Mouse (Mus musculus) kidney, adult 2 months (tissue): Measurements from ENCODE around the gene Mtap.

Source experiments
- CTCF ChIP-seq: fragments of 200-500 bp; conservative IDR thresholded peaks from 2 replicates; pipeline ENCODE4 v1.5.1; 2011; ENCODE audit warnings: low read depth, mild to moderate bottlenecking, control low read depth, low read length, moderate library complexity, mixed read lengths; ENCODE audit not compliant: insufficient read depth, insufficient read length
- POLR2A ChIP-seq: fragments of 200-500 bp; IDR thresholded peaks from one replicate; pipeline ENCODE4 v1.6.1; 2011; ENCODE audit warnings: low read depth, low read length, control low read depth

GRCm38 (mm10) chr4:89102283-89102682 is 34.6 kb upstream of the Mtap start:
- TF ChIP-seq POLR2A (no peak), CTCF (no peak)
